Mouse (Mus musculus) retina, embryonic 14.5 days (tissue): ENCODE results near the gene Ccr1l1.

Experiments
- DNase-seq: peaks from one replicate; pipeline ENCODE4 v3.0.0-alpha.2; 2015; ENCODE audit warnings: low spot score

Ccr1l1 gene

DNA sequence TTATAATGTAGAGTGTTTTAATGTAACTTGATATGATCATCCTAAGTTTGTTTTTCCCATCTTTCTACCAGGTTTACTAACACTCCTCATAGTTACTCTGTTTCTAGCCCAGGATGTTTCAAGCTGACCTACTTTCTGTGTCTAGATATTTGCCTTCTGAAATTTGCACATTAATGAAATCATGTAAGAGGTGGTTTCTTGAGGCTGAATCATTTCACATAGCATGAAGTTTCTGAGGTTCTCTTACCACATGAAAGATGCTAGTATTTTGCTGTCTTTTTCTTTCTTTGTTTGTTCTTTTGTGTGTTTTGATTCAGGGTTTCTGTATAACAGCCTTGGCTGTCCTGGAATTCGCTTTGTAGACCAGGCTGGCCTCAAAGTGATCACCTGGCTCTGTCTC lies 18.0 kb downstream of the Ccr1l1 start:
- DNase-seq = no peak

DNA sequence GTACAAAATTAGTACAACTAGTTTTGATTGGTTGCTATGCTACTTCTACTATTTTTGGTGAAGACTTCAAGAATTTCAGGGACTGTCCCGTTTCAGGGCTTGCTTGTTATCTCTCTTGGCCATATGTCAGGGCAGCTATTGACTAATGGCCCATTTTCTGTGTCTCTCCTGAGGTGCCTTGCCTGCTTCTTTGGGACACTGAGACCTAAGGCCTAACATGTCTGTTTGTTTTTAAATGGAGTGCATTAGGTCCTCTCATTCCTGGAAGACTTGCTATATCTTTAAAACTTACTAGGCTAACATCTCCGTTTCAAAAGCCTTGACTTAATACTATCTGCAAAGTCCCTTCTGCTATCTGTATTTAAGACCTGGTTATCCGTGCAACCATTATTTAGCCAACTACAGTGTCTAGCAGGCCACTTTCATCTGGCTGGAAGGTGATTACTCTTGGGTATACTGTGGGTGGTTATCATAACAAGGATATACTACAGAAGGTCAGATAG lies 20.2 kb downstream of the Ccr1l1 start:
- DNase-seq = no peak

GRCm38 (mm10) chr9:123956892-123957291 lies 21.3 kb downstream of the Ccr1l1 start:
- DNase-seq = no peak

DNA sequence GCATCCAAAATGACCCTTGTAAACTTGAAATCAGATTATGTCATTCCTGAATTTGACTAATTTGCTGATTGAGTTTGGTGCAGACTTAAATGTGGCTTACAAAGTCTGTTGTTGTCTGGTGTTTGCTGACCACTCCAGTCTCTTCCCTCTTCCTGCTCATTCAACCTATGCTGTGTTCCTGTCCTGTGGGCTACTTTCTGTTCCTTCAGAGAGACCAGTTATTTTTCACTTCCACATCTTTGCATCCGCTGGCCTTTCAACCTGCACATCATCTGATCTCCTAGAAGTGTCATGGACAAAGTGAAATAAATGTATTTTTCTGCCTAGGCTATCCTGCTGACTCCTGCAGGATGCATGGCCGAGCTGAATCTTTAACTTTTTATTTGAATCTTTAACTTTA lies 24.7 kb downstream of the Ccr1l1 start:
- DNase-seq = no peak

DNA sequence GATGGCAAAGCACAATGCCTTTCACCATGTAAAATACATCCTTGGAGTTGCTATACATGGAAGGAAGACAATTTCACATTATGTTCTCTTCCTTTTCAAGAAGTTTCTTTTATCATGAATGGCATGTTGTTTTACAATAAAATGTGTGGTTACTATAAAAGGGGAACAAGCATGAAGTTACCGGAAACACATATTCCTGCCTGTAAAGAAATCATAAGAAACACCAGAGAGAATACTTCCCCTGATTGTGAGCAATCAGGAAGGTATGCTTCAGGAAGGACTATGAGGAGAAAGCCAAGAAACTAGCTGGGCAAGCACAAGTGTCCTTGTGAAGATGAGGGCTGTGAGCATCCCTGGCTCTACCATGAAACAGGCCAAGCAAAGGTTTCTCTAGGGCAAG lies 27.0 kb downstream of the Ccr1l1 start:
- no peak for DNase-seq

- no peak for DNase-seq
These were observed 28.8 kb downstream of the Ccr1l1 start for GRCm38 (mm10) chr9:123949432-123949831.

GRCm38 (mm10) chr9:123947815-123948214 lies 30.4 kb downstream of the Ccr1l1 start:
- no peak for DNase-seq

GRCm38 (mm10) chr9:123942025-123942424 lies 36.2 kb downstream of the Ccr1l1 start:
- no peak for DNase-seq

DNA sequence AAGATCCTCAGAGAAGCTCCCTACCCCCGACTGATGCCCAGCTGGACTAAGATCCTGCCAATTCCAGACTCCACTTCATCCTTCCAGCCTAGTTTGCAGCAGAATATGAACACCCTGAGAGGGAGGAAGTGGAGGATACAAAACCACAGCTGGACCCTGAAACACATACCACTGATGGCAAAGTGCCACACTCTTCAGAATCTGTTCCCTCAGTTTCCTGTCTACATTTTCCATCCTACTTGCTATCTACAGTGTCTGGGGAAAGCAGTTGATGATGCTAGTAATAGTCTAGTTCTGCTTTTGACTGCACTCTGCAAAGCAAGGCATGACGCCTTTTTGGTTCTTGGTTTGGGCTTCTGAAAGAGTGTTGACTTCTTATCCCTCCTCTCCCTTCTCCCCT lies 36.9 kb downstream of the Ccr1l1 start:
- DNase-seq = no peak

GRCm38 (mm10) chr9:123940628-123941027 lies 37.6 kb downstream of the Ccr1l1 start:
- DNase-seq = no peak

DNA sequence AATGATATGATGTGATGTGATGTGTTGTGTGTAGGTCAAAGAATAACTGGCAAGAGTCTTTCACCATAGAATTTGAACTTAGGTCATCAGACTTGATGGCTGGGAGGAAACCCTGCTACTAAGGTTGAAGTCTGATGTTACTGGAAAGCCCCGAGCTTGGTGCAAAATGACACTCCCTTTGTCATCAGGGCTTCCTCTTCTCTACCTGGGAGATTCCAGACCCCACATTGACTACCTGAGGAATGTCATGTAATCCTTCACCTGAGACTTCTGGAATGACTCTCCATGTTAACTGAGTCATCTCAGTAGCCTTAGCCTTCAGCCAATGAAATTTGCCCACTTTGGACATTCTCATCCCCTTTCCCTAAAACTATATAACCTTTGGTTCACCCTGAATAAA lies 38.0 kb downstream of the Ccr1l1 start:
- no peak for DNase-seq

DNA sequence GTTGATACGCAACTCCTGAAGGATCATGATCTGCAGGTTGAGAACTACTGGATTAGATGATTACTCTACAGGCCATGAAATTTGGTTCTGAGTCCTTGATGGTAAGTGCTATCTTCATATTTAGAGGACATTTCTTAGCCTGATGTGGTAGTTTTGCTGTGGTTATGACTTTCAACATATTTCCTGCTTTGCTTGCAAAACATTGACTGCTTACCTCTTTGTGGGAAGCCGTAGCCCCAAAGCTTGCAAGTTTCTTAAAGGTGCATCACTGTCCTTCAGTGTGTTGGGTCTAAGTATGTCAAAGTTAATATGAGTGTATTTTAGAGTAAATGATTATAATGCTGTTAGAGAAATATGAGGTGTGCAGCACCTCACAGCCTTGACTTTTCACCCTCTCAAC lies 40.2 kb downstream of the Ccr1l1 start:
- DNase-seq = no peak

DNA sequence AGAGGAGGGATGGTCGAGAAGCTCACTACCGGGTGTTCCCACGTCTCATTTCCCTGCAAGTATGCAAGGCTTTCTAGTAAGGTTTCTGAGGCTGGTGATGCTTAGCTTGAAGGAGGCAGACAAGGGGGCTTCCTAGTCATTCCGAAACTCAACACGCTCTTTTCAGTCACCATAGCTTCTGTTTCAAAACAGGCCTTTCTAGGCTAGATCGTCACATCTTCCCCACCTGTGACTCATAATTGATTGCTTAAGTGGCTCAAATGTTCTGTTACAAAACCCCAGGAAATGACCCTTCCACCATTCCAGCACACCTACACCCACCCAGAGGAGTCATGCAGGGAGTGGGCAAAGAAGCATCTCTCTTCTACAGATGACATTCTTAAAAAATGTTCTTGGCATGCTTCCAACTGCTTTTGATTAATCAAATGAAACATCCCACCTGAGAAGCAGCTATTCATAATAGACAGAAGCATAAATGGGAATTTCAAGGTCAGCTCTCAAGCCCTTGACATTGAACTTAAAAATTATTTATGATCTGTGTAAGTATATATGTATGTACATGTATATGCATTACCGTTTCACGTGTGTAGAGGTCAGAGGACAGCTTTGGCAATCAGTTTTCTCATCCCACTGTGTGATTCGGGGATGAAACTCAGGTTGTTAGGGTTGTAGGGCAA lies 41.5 kb downstream of the Ccr1l1 start:
- no peak for DNase-seq

DNA sequence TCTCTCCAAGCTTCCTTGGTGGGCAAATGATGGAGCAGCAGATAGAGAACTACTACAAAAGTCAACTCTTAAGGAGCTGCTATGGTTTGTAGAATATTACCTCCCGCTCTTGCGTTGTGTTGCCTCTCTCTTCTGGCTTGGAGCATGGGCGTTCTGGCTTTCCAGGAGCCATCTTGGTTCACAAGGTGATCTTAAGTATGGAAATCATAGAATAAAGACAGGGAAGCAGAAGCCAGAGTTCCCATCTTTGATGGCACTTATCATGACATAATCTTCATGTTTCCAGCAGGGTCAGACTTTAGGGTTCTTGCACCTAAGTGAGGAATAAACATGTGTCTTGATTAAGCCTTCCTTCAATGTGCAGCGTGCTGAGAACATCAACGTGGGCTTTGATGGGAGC lies 42.4 kb downstream of the Ccr1l1 start:
- DNase-seq = no peak

DNA sequence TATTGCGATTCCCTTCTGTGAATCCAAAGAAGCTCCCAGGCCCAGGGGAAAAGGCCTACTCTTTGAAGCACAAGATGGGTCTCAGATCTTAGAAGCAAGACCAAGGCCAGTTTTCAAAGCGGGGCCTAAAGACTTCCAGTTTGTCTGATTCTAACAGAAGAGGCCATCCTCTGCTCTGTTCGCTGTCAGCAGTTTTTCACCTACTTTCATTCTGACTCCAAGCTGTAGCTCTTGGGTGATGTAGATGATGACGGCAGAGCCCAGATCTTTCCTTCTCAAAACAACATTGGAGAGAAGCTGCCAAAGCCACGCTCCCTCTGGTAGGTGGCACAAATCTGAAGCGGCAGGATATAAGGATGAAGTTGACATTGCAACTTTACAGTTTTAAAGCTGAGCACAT lies 42.9 kb downstream of the Ccr1l1 start:
- DNase-seq = no peak

DNA sequence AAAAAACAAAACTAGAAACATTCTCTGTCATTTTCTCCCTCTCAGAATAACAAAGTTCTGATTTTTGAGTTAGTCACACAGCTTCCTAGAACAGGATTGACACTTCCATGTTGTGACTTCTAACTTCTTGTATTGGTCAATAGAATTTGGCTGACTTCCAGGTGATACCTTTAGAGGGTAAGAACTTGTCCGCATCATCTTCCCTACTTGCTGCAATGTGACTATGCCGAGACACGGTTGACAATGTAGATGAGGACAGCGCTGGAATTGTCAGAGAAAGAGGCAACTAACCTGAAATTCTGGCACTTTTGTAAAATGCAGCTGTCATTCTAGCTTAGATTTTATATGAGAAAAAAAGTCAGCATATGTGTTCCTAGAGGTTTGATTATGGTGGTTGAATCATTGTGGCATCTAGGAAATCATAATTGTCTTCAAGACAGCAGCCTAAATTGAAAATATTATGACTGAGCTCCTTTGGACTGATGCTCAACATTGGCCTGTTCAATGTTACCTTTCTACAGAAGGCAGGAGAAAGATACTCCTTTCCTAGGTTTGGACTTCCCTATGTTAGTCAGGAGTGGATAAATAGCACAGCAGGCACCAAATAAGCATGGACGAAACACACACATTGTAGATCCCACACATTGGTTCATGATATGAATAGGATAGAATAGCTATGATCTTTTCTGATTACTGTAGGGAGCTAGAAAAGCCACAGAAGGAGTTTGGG lies 44.3 kb downstream of the Ccr1l1 start:
- no peak for DNase-seq

- DNase-seq = no peak
These were observed 45.1 kb downstream of the Ccr1l1 start for GRCm38 (mm10) chr9:123932911-123933675.

DNA sequence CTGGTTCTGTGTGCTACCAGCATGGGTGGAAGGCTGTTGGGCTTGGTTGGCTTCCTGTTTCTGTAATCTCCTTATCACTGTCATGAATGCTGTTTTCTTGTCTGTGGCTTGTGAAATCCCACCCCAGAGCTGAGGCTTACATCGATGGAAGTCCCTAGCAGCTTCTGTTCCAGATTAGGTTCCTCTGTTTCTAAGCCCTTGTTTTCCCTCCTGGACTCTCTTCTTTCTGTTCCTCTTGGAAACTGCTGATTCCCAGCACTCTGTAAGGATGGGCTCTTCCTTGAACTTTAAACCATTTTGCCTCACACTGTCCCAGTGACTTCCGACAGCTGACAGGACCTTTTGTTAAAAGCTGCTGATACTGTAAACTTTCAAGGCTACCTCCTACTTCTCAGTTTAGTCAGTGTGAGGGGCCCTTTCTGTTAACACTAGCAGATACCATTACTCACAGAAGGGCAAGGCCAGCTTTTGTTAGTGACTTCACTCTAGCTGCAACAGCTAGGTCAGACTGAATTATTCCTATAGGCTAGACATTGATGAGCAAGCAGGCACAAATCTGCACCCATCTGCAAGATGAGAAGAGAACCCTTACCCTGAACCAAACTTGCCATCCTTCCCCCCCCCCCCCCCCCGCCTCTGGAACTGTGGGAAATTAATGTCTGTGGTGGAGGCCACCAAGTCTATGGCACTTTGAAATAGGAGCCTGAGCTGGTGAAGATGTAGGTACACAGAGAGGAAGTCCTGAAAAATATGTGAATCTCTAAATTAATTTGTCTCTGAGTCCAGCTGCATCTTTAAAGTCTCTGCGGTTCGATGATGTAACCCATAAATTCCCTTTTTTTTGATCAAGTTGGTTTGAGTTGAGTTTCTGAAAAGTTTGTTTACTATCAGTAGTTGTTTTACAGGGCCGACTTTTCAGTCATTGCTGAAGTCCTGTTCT lies 46.2 kb downstream of the Ccr1l1 start:
- no peak for DNase-seq

- no peak for DNase-seq
These were observed 47.3 kb downstream of the Ccr1l1 start for GRCm38 (mm10) chr9:123930926-123931325.

GRCm38 (mm10) chr9:123930476-123930875 lies 47.7 kb downstream of the Ccr1l1 start:
- DNase-seq = no peak

GRCm38 (mm10) chr9:123929936-123930335 lies 48.3 kb downstream of the Ccr1l1 start:
- no peak for DNase-seq

DNA sequence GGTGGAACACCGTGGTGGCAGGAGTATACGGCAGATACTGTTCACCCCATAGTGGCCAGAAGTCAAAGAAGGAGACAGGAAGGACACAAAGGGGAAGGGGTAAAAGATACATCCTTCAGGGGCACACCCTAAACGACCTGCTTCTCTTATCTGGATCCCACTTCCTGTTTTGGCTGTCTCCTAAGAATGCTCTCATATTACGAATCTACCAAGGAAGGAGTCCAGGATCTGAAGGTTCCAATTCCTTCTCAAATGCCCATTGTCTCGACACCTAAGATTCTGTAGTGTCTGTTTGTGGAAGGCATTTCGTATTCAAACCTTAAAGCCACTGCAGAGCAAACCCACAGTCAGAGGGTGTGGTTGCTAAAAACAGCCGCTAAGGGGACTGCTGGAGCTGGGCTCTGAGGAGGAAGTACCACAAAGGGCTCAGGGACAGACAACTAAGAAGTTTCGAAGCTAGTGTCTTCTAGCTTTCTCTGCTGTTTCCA lies 49.4 kb downstream of the Ccr1l1 start:
- peak; percentile 17 for DNase-seq
